Mouse (Mus musculus) spleen, adult 2 months (tissue): ENCODE results near the gene Edem2.

Source experiments
- CTCF ChIP-seq: fragments of 200-500 bp; IDR thresholded peaks from 2 replicates; pipeline ENCODE4 v1.5.1; 2011; ENCODE audit warnings: mild to moderate bottlenecking, inconsistent platforms; ENCODE audit not compliant: insufficient read depth, insufficient read length, insufficient replicate concordance; ENCODE audit errors: extremely low read depth
- POLR2A ChIP-seq: fragments of 200-500 bp; IDR thresholded peaks from 2 replicates; pipeline ENCODE4 v1.6.1; 2011; ENCODE audit warnings: low read depth, low read length, inconsistent platforms

- TF ChIP-seq CTCF = no peak
- TF ChIP-seq POLR2A = no peak
Measured at GRCm38 (mm10) chr2:155683821-155684220, 45.5 kb downstream of the Edem2 start.
